Mouse (Mus musculus): ENCODE measurements around the gene Slc35f4. TPM values are rescaled to one million over a fixed set of nuclear protein-coding genes. Genes with fewer than 3 reads are reported as not detected.

Gene Slc35f4
- polyA plus RNA-seq, 1 experiment from 2014 or later, result 6.6 TPM

DNA sequence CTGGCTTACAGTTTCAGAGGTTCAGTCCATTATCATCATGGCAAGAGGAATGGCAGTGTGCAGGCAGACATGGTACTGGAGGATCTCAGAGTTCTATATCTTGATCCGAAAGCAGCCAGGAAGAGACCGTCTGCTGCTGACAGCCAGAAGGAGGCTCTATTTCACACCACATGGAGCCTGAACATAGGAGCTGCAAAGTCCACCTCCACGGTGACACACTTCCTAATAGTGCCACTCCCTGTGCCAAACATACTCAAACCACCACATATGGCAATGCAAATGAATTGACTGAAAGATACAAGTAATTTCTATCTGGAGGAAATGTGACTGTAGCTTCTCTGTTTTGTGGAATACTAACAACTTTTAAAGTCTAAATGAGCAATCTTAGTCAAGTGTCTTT, 89.0 kb downstream of the Slc35f4 start:
- no peak for ATAC-seq

DNA sequence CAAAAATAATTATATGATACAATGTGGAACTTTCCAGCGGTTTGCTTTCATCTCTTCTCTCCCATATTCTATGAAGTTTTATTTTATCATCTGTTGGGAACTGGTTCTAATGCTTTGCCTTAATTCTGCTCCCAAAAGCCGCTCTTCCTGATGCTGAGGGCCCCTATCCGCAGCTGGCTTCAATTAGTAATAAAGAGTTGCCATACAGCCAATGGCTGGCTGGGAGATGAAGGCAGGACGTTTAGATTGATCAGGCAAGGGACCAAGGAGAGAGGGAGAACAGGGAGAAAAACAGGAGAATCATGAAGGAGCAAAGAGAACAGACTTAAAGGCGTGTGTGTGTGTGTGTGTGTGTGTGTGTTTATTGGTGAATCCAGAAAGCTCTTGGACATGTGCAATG, 94.0 kb downstream of the Slc35f4 start:
- H3K4me2 ChIP-seq (ENCODE audit: low read length), result no peak overlapping the region
- no peak for ATAC-seq
- no peaks in the 10 kb centered on the region for H3K36me3 ChIP-seq (ENCODE audit: control insufficient read depth, insufficient read depth, low read length)
- 80% methylated on average over 5 of the region's 5 CpGs for WGBS
- no peak overlapping the region for H3K4me3 ChIP-seq (ENCODE audit: low read depth, low read length)
- H3K9ac ChIP-seq (ENCODE audit: low read length), result no peak overlapping the region
- H3K9me3 ChIP-seq (replicated peaks; ENCODE audit: control insufficient read depth, low read length), result no peaks in the 10 kb centered on the region
- no peak for DNase-seq (ENCODE audit: low spot score)
- H3K27me3 ChIP-seq (replicated peaks; ENCODE audit: control insufficient read depth, insufficient read depth, low read length), result no peaks in the 10 kb centered on the region
- H3K4me1 ChIP-seq (ENCODE audit: control insufficient read depth, insufficient read depth, low read length), result no peaks in the 10 kb centered on the region
- no peak overlapping the region for H3K27ac ChIP-seq (ENCODE audit: low read depth, low read length)

More for the DNA sequence above, 89.0 kb downstream of the Slc35f4 start:
- Histone ChIP-seq H3K4me2 (ENCODE audit: low read length) (no peak overlapping the region), H3K4me3 (ENCODE audit: low read depth, low read length) (no peak overlapping the region), H3K27ac (ENCODE audit: low read depth, low read length) (no peak overlapping the region), H3K4me1 (ENCODE audit: control insufficient read depth, insufficient read depth, low read length) (no peaks in the 10 kb centered on the region), H3K27me3 (replicated peaks; ENCODE audit: control insufficient read depth, insufficient read depth, low read length) (no peaks in the 10 kb centered on the region), H3K9me3 (replicated peaks; ENCODE audit: control insufficient read depth, low read length) (no peaks in the 10 kb centered on the region), H3K36me3 (ENCODE audit: control insufficient read depth, insufficient read depth, low read length) (no peaks in the 10 kb centered on the region), H3K9ac (ENCODE audit: low read length) (no peak overlapping the region)
- no peak for DNase-seq (ENCODE audit: low spot score)
- WGBS, result 93% methylated on average over 3 of the region's 3 CpGs

DNA sequence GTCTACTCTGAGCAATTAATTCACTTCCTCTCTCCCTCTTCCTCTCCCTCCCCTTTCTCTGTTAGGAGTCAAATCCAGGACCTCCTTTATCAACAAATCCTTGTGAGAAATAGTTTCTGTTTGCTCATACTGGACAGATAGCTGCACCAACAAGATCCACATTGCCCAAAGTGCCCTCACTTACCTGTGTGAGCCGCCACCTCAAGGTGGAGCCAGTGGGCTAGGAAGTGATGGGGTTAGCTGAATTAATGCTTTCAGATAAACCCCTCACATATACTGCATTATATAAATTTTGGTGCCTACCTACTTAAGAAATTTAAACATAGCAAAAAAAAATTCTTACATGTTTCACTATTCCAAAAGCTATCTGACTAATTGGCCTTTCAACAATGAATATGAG, 133.4 kb downstream of the Slc35f4 start:
- Histone ChIP-seq H3K36me3 (ENCODE audit: control insufficient read depth, insufficient read depth, low read length) (no peaks in the 10 kb centered on the region), H3K4me3 (ENCODE audit: low read depth, low read length) (no peak overlapping the region), H3K27me3 (replicated peaks; ENCODE audit: control insufficient read depth, insufficient read depth, low read length) (no peaks in the 10 kb centered on the region), H3K9me3 (replicated peaks; ENCODE audit: control insufficient read depth, low read length) (no peaks in the 10 kb centered on the region), H3K9ac (ENCODE audit: low read length) (no peak overlapping the region), H3K4me1 (ENCODE audit: control insufficient read depth, insufficient read depth, low read length) (no peaks in the 10 kb centered on the region), H3K4me2 (ENCODE audit: low read length) (no peak overlapping the region), H3K27ac (ENCODE audit: low read depth, low read length) (no peak overlapping the region)
- 36% methylated on average over 1 of the region's 1 CpGs for WGBS
- DNase-seq (ENCODE audit: low spot score) (no peak), ATAC-seq (no peak)

DNA sequence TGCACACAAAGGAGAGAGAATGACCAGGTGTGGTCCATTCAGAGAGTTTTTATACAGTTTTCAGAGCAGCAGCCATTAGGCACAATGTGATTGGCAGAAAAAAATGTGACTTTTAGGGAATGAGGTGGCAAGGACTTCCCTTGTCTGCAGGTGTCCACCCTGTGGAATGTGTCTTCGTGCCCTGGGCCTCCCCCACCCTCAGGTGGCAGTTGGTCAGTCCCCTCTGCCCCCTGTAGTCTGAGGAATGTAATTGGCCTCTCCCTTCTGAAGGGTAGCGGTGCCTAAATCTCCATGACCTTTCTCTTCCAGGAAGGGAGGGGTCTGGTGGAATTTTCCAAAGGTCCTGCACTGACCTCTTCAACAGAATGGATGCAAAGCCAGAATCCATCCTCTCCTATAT, 163.7 kb downstream of the Slc35f4 start:
- H3K9ac ChIP-seq (ENCODE audit: low read length), result no peak overlapping the region
- H3K4me2 ChIP-seq (ENCODE audit: low read length), result no peak overlapping the region
- H3K36me3 ChIP-seq (ENCODE audit: control insufficient read depth, insufficient read depth, low read length), result no peaks in the 10 kb centered on the region
- H3K27me3 ChIP-seq (replicated peaks; ENCODE audit: control insufficient read depth, insufficient read depth, low read length), result no peaks in the 10 kb centered on the region
- no peaks in the 10 kb centered on the region for H3K9me3 ChIP-seq (replicated peaks; ENCODE audit: control insufficient read depth, low read length)
- no peak overlapping the region for H3K27ac ChIP-seq (ENCODE audit: low read depth, low read length)
- no peaks in the 10 kb centered on the region for H3K4me1 ChIP-seq (ENCODE audit: control insufficient read depth, insufficient read depth, low read length)
- 69% methylated on average over 2 of the region's 2 CpGs for WGBS
- no peak overlapping the region for H3K4me3 ChIP-seq (ENCODE audit: low read depth, low read length)
- no peak for DNase-seq (ENCODE audit: low spot score)
- no peak for ATAC-seq

DNA sequence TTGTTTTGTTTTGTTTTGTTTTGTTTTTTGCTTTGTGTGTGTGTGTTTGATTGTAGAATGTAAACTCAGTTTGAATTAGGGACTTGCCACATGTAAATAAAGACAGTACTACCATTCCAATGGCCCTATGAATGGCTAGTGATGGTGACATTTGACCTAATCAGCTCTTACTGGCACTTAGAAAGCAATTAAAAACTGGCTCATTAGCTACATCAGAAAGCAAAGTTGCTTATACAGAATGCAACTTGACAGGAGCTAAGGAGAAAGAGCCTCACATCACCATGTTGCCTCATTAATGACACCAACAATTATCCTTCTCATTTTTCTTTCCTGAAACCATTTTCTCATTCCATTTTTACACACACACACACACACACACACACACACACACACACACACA, 170.3 kb downstream of the Slc35f4 start:
- Histone ChIP-seq H3K4me3 (ENCODE audit: low read depth, low read length) (no peak overlapping the region), H3K27me3 (replicated peaks; ENCODE audit: control insufficient read depth, insufficient read depth, low read length) (no peaks in the 10 kb centered on the region), H3K36me3 (ENCODE audit: control insufficient read depth, insufficient read depth, low read length) (no peaks in the 10 kb centered on the region), H3K9ac (ENCODE audit: low read length) (no peak overlapping the region), H3K4me2 (ENCODE audit: low read length) (no peak overlapping the region), H3K27ac (ENCODE audit: low read depth, low read length) (no peak overlapping the region), H3K4me1 (ENCODE audit: control insufficient read depth, insufficient read depth, low read length) (no peaks in the 10 kb centered on the region), H3K9me3 (replicated peaks; ENCODE audit: control insufficient read depth, low read length) (no peaks in the 10 kb centered on the region)
- DNase-seq (ENCODE audit: low spot score) (no peak), ATAC-seq (no peak)

DNA sequence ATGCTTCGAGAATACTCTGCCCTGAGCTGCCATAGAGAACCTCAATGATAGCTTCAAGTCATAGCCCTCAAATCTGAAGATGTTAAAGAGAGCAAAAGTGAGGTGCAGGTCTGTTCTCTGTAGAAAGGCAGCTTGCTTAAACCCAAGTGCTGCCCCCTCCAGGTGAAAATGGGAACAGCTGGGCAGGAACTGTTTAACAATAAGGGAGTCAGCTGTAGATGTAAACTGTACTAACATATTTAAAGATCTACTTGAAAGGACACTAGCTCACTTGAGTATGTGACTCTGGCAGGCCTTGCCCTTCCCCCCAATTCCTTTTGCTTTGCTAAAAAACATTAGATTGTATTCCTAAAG, 177.0 kb downstream of the Slc35f4 start:
- H3K27ac ChIP-seq (ENCODE audit: low read depth, low read length), result no peak overlapping the region
- no peaks in the 10 kb centered on the region for H3K36me3 ChIP-seq (ENCODE audit: control insufficient read depth, insufficient read depth, low read length)
- no peak; the same call in 1 of the 2 replicates for ATAC-seq
- H3K9ac ChIP-seq (ENCODE audit: low read length), result no peak overlapping the region
- no peak overlapping the region for H3K4me2 ChIP-seq (ENCODE audit: low read length)
- H3K27me3 ChIP-seq (replicated peaks; ENCODE audit: control insufficient read depth, insufficient read depth, low read length), result no peaks in the 10 kb centered on the region
- H3K9me3 ChIP-seq (replicated peaks; ENCODE audit: control insufficient read depth, low read length), result no peaks in the 10 kb centered on the region
- 79% methylated on average over 1 of the region's 1 CpGs for WGBS
- no peaks in the 10 kb centered on the region for H3K4me1 ChIP-seq (ENCODE audit: control insufficient read depth, insufficient read depth, low read length)
- H3K4me3 ChIP-seq (ENCODE audit: low read depth, low read length), result no peak overlapping the region
- peak; percentile 50 for DNase-seq (ENCODE audit: low spot score)

DNA sequence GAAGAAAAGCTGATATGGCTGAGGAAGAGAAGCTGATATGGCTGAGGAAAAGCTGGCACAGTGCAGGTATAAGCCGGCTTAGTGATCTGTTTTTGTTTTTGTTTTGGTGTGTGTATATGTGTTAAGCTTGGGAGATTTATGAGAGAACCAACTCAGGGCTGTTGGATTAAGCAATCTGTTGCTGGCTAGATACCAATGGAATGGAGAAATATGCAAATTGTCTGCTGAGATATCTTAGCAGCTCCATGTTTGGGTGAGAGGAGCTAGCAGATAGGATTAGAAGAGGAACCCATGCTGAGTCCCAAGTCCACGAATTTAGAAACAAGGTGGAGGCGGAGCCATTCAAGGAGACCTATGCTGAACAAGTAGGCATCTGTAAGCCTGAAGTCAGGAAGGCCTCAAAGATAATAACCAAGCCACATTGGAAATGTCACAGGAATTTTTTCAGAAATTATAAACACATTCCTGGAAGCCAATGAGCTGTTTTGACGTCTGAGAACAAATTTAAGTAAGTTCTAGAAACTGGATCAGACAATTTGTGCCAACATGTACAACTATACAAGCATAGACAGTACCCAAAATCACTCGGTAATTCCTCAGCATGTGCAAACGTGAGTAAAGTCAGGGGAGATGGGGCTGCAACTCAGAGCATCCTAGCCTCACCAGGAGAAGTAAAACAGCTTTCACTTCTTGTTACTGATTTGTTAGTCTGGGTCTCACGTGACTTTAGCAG, 177.5 kb downstream of the Slc35f4 start:
- Histone ChIP-seq H3K27me3 (replicated peaks; ENCODE audit: control insufficient read depth, insufficient read depth, low read length) (no peaks in the 10 kb centered on the region), H3K4me3 (ENCODE audit: low read depth, low read length) (no peak overlapping the region), H3K4me2 (ENCODE audit: low read length) (no peak overlapping the region), H3K9ac (ENCODE audit: low read length) (no peak overlapping the region), H3K4me1 (ENCODE audit: control insufficient read depth, insufficient read depth, low read length) (no peaks in the 10 kb centered on the region), H3K9me3 (replicated peaks; ENCODE audit: control insufficient read depth, low read length) (no peaks in the 10 kb centered on the region), H3K36me3 (ENCODE audit: control insufficient read depth, insufficient read depth, low read length) (no peaks in the 10 kb centered on the region), H3K27ac (ENCODE audit: low read depth, low read length) (no peak overlapping the region)
- whole genome bisulfite sequencing, result 66% methylated on average over 7 of the region's 7 CpGs
- DNase-seq (ENCODE audit: low spot score) (peak; percentile 51), ATAC-seq (peak; percentile 52; the same call in 1 of the 2 replicates)

DNA sequence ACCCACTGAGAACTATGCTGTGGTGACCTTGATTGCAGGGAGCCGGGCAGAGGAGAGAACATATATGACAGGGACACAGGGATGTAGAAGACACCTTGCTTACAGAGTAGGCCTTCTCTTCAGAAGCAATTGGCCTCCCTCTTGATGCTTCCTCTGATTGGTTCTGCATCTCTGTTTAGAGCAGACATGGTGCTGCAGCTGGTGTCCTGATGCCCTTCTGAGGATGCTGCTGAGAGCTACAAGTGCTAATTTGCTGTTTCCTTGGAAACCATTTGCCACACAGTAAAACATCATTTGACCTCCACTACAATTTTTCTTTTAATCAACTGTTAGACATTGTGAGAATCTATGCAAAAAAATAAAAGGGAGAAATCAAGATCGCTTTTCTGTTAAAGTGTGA, 180.0 kb downstream of the Slc35f4 start:
- ATAC-seq, result no peak
- peak; percentile 13 for DNase-seq (ENCODE audit: low spot score)
- H3K4me3 ChIP-seq (ENCODE audit: low read depth, low read length), result no peak overlapping the region
- H3K9ac ChIP-seq (ENCODE audit: low read length), result no peak overlapping the region
- H3K36me3 ChIP-seq (ENCODE audit: control insufficient read depth, insufficient read depth, low read length), result no peaks in the 10 kb centered on the region
- H3K4me2 ChIP-seq (ENCODE audit: low read length), result no peak overlapping the region
- no peaks in the 10 kb centered on the region for H3K4me1 ChIP-seq (ENCODE audit: control insufficient read depth, insufficient read depth, low read length)
- H3K27ac ChIP-seq (ENCODE audit: low read depth, low read length), result no peak overlapping the region
- no peaks in the 10 kb centered on the region for H3K27me3 ChIP-seq (replicated peaks; ENCODE audit: control insufficient read depth, insufficient read depth, low read length)
- no peaks in the 10 kb centered on the region for H3K9me3 ChIP-seq (replicated peaks; ENCODE audit: control insufficient read depth, low read length)
- WGBS, result 88% methylated on average over 2 of the region's 2 CpGs

DNA sequence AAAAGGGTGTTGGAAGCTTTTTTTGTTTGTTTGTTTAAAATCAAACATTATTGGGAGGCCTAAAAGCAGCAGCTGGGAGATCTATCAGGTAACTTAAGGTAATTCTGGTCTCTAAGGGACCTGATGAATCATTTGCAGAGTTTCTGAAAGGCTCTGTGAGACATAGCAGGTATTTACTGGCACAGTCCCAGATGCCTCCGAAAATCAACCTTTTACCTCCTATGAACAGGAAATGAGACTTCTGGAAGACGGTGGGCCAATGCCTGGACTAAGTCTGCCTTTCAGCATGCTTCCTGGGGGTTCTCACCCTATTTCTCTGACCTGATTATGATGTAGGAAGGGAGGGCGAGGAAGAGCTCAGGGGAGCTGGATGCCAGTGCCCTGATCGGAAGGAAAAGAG, 188.8 kb downstream of the Slc35f4 start:
- Histone ChIP-seq H3K4me3 (ENCODE audit: low read depth, low read length) (no peak overlapping the region), H3K9me3 (replicated peaks; ENCODE audit: control insufficient read depth, low read length) (no peaks in the 10 kb centered on the region), H3K9ac (ENCODE audit: low read length) (no peak overlapping the region), H3K27ac (ENCODE audit: low read depth, low read length) (no peak overlapping the region), H3K4me2 (ENCODE audit: low read length) (no peak overlapping the region), H3K36me3 (ENCODE audit: control insufficient read depth, insufficient read depth, low read length) (no peaks in the 10 kb centered on the region), H3K4me1 (ENCODE audit: control insufficient read depth, insufficient read depth, low read length) (no peaks in the 10 kb centered on the region), H3K27me3 (replicated peaks; ENCODE audit: control insufficient read depth, insufficient read depth, low read length) (no peaks in the 10 kb centered on the region)
- WGBS, result 79% methylated on average over 4 of the region's 4 CpGs
- DNase-seq (ENCODE audit: low spot score), result no peak
- no peak for ATAC-seq
